Mouse (Mus musculus) heart, postnatal 25 days (tissue): ENCODE measurements at regions not wholly inside any gene's neighbourhood (a gene's known extent, or its start where the extent isn't known, plus 50 kb on each side); places are given as distances from the start of the nearest gene placed in this dataset.
"Not testable (repeated sequence)": the region's sequence is repeated elsewhere in the genome, so short reads cannot be mapped to it uniquely, and the experiment has no call there.

Source experiments
- DNase-seq: peaks from one replicate; pipeline ENCODE4 v3.0.0; 2022; ENCODE audit warnings: low spot score
- intact Hi-C: fragments of 180-260 bp; cut with DNase I; formaldehyde crosslinking; loops from one replicate; pipeline ENCODE4 v1.15.1; 2025

DNA sequence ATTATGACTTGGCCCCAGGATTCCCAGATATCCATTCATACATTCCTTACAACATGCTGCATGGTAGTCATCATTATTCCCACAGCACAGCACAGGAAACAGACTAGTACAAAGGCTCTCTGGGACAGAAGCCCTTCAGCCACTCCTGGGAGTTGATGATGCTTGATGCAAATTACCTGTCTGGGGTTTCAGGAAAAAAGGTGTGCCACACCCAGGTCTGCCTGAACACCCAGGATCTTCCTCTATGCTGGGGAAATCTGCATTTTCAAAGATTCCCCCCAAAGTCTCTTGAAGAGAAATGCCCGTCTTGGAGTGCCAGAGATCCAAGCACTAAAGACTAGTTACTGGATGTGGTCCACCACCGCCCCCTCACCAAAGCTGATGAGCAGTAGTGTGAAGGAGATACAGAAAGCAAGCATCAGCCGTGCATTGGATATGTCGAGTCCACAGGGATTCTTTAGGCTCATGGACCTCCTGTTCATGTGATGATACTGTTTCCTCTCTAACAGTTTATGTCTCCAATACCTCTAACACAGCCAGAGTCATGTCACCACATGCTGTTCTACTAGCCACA is 117.2 kb downstream of the Zfp36l1 start:
- intact Hi-C loops = loop anchor here (2.0 kb wide), 1 partner anchor 23 kb away; no protein-coding TSS in a partner anchor
- DNase-seq = no peak

DNA sequence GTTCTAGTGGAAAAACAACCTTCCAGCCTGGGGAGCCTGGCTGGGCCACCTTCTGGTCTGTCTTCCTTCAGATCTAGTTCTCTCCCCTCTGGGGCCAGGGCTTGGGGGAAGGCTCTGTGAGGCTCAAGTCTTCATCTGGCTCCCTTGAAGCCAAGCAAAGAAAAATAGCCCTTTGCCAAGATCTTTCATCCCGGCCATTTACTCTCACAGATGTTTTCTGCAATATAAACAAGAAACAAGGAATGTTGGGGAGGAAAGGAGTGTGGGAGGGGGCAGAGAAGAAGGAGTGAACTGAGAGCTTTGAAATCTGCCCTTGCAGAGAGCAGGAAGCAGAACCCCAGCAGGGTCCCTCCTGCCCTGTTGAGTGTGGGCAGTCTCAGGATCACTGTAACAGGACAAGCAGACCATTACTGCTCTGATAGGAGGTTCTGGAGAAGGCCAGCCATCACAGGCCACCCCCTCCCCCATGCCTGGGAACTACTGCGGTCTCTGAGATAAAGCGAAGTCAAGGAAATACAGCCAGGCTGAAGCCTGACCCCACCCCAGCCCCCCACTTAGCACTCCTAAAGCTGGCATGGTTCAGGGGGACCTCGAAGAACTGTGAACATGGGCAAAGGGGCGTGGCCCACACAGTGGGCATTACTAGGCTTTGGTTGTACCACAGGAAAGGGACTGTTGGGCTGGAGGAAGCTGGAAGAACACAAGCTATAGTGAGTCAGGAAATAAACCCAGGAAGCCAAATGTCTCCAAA is 118.8 kb downstream of the Zfp36l1 start:
- DNase-seq = no peak

GRCm38 (mm10) chr12:79991279-79991678 is 121.5 kb downstream of the Zfp36l1 start:
- no peak for DNase-seq
- intact Hi-C loops = no loop called here

More for the DNA sequence above, 118.8 kb downstream of the Zfp36l1 start:
- intact Hi-C loops = loop anchor here (2.0 kb wide), 1 partner anchor 21 kb away; no protein-coding TSS in a partner anchor

DNA sequence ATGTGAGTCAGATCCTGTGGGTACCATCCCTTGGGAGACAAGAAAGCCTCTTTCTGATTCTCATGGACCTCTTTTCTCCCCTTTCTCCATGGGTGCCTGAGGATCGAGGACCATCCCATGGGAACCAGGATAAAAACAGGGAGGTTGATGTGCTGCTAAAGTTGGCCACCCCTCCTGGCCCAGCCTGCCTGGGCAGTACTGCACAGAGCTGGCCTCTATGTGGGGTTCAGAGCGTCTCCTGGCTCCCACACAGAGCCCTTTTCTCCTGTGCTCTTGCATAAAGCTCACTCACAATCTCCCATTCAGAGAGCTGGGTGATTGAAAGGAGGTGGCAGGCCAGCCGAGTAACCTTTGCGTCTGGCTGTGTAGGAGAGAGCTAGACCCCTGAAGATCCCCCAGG is 122.1 kb downstream of the Zfp36l1 start:
- intact Hi-C loops = no loop called here
- no peak for DNase-seq

DNA sequence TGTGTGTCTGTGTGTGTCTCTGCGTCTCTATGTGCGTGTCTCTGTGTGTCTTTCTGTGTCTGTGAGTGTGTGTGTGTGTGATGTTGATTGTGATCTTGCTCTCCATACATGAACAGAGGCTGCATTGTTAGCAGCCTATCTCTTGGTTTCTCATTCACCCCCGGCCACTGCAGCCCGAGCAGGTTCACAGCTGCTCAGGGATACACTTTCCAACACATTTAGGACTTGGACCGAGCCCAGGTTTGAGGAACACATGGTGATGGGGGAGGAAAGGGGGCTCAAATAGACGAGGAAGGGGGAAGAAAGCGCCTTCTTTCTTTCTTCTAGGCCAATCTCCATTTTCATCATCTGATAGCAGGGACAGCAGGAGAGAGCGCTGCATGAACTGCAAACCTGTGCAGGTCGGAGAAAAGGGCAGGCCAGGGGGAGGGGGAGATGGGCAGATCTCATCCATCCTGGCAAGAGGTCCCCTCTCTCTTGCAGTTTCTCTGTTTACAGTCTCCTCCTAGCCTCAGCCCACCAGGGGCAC is 123.2 kb downstream of the Zfp36l1 start:
- DNase-seq = no peak
- intact Hi-C loops = no loop called here

- DNase-seq = no peak
- intact Hi-C loops = no loop called here
Measured at GRCm38 (mm10) chr12:79988401-79989358, 124.1 kb downstream of the Zfp36l1 start.

DNA sequence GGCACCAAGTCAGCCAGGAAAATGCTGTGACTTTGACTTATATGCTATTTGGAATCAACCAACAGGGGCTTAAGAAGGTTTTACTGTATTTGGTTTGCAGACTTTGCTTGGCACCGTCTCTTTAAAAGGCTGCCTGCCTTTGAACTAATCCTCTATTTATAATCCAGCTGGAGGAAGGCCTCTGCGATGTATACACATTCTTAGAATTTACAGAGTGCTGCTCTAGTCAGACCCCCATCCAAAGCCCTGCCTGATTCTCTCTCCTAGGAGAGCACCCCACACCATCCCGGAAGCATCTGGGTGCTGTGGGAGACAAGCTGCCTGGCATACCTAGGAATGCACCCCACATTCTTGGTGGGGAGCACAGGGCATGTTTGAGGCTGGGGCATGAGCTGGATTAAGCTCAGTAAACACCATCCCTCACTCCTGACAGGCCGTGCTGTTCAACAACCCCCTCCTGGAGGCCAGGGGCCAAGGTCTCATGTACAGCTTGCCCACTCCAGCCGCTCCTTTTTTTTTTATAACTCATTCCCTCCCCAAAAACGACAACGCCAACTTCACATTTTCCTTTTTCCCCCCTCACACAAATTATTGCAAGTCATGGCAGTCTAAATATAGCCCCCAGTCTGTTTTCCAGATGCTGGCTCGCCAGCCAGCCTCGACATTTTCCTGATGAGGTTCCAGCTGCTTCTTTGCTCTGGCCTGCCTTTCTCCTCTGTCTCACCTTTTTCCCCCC is 126.4 kb downstream of the Zfp36l1 start:
- intact Hi-C loops = no loop called here

DNA sequence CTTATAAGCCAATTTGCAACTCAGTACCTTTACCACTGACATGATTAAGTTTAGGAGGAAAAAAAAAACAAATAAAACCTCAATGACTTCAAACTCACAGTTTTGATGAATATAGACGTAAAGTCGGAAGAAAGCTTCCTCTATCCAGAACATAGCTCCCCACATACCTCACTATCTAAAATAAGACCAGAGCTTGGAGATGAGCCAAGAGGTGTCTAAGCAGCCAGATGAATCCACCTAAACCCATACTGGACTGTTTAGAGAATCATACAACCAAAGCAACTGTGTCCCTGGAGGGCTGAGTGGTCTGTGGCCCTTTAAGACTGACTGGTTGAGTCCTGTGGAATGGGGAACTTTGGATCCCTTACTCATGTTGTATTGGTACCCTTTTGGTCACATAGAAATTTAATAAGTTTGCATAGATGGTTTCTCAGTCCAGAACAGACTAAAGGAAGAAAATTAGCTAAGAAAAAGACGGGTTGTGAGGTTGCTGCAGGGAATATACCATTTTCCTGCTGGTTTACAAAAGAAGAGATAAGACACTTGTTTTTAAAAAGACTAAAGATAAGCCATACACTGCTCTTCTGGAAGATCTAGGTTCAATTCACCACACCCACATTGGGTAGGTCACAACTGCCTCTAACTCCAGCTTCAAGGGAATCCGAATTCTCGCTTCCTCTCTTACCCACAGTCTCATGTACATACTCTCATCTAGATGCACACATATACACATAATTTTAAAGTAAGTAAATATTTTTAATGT is 127.6 kb downstream of the Zfp36l1 start:
- intact Hi-C loops = no loop called here
- no peak for DNase-seq

More for the DNA sequence above, 126.4 kb downstream of the Zfp36l1 start:
- DNase-seq = no peak

- intact Hi-C loops = no loop called here
- no peak for DNase-seq
Measured at GRCm38 (mm10) chr12:79984025-79984790, 128.6 kb downstream of the Zfp36l1 start.

GRCm38 (mm10) chr12:79983232-79983631 is 129.6 kb downstream of the Zfp36l1 start:
- no peak for DNase-seq
- intact Hi-C loops = no loop called here

DNA sequence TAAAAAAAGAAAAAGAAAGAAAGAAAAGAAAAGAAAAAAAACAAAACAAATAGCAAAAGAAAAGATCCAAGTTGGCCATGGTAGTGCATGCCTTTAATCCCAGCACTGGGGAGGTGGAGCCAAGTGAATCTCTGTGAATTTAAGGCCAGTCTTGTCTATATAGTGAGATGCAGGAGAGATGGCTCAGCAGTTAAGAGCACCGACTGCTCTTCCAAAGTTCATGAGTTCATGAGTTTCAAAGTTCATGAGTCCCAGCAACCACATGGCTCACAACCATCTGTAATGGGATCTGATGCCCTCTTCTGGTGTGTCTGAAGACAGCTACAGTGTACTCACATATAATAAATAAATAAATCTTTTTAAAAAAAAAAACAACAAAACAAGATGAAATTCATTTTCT is 130.3 kb downstream of the Zfp36l1 start:
- DNase-seq, intact Hi-C loops: not testable (repeated sequence)

GRCm38 (mm10) chr12:79980711-79981110 is 132.1 kb downstream of the Zfp36l1 start:
- no peak for DNase-seq
- intact Hi-C loops = no loop called here

GRCm38 (mm10) chr12:79977136-79977535 is 135.7 kb downstream of the Zfp36l1 start:
- no peak for DNase-seq
- intact Hi-C loops = no loop called here

GRCm38 (mm10) chr12:79975466-79976239 is 137.2 kb downstream of the Zfp36l1 start:
- DNase-seq = no peak
- intact Hi-C loops = no loop called here

- no peak for DNase-seq
Measured at GRCm38 (mm10) chr12:79975050-79975449, 137.8 kb downstream of the Zfp36l1 start.

DNA sequence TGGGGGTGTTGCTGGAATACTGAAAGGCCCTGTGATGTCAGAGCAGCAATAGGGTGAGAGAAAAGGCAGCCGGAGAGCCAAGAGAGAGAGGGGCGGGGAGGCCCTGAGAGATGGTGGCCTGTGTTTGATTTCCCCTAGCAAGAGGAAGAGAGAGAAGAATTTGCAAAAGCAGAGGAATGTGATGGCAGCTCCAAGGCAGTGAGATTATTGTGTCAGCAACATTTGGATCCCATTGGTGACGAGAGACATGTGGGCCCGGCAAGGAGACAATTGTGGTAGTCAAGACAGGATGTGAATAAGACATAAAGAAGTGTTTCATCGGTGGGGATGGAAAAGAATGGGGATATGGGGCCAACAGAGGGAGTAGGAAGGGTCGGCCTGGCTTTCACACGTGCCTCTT is 138.3 kb downstream of the Zfp36l1 start:
- DNase-seq = peak; percentile 57
- intact Hi-C loops = loop anchor here (5.0 kb wide), 1 partner anchor 362 kb away; no protein-coding TSS in a partner anchor

More at GRCm38 (mm10) chr12:79975050-79975449, 137.8 kb downstream of the Zfp36l1 start:
- intact Hi-C loops = no loop called here

DNA sequence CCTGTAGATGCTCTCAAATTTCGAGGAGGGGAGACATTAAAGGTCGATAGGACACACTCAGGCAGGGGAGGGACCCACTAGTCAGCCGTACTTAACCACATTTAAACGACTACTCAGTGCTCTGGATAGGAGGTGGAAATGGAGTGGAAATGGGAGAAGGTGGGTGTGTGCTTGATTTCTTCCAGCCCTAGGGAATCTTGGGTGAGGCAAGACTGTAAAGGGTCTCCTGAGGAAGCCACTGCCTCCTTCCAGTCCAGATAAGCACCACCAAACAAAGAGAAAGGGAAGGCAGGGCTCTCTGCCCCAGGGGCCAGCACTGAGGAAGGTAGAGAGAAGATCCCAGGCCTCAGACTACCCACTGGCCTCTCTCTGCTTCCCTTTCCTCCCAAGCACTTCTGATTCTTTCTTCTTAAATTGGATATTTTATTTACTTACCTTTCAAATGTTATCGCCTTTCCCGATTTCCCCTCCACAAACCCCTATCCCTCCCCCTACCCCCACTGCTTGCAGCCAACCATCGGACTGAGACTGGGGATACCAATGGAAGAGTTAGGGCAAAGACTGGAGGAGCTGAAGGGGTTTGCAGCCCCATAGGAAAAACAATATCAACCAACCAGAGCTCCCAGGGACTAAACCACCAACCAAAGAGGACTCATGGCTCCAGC is 139.1 kb downstream of the Zfp36l1 start:
- no peak for DNase-seq
- intact Hi-C loops = loop anchor here (2.0 to 5.0 kb wide), 2 partner anchors 21 to 361 kb away; no protein-coding TSS in a partner anchor
